Mouse (Mus musculus) ES-Bruce4 (cell line): ENCODE results near the gene Zfp593. TPM values are rescaled to one million over a fixed set of nuclear protein-coding genes. Genes with fewer than 3 reads are reported as not detected.

Experiments used
- H3K27ac ChIP-seq: 2 replicates; pipeline ENCODE4 v1.5.1; 2012; ENCODE audit warnings: low read length, inconsistent platforms; ENCODE audit not compliant: insufficient read depth
- H3K27me3 ChIP-seq: 2 replicates; pipeline ENCODE4 v1.6.1; 2012; ENCODE audit warnings: mild to moderate bottlenecking, low read length, inconsistent platforms; ENCODE audit not compliant: control insufficient read depth, poor library complexity, insufficient read depth, severe bottlenecking
- H3K36me3 ChIP-seq: 2 replicates; pipeline ENCODE4 v1.6.1; 2012; ENCODE audit warnings: inconsistent platforms, mild to moderate bottlenecking, low read length, moderate library complexity; ENCODE audit not compliant: control insufficient read depth, poor library complexity, insufficient read depth, severe bottlenecking
- H3K4me1 ChIP-seq: one replicate; pipeline ENCODE4 v1.8.1; 2011; ENCODE audit warnings: low read length; ENCODE audit not compliant: control insufficient read depth, insufficient read depth
- H3K4me3 ChIP-seq: 2 replicates; pipeline ENCODE4 v1.5.1; 2011; ENCODE audit warnings: low read depth, mild to moderate bottlenecking, low read length
- H3K9ac ChIP-seq: 2 replicates; pipeline ENCODE4 v1.6.1; 2012; ENCODE audit warnings: low read depth, mild to moderate bottlenecking, inconsistent platforms; ENCODE audit not compliant: poor library complexity, severe bottlenecking
- H3K9me3 ChIP-seq: replicated peaks from 2 replicates; pipeline ENCODE4 v1.6.1; 2012; ENCODE audit warnings: mild to moderate bottlenecking, low read length, inconsistent platforms; ENCODE audit not compliant: control insufficient read depth, poor library complexity, insufficient read depth, severe bottlenecking
- CTCF ChIP-seq: IDR thresholded peaks from one replicate; pipeline ENCODE4 v1.8.1; 2011; ENCODE audit warnings: low read depth, low read length
- EP300 ChIP-seq: IDR thresholded peaks from 2 replicates; pipeline ENCODE4 v1.6.1; 2011; ENCODE audit warnings: low read depth, low read length; ENCODE audit not compliant: insufficient read depth
- POLR2A ChIP-seq: IDR thresholded peaks from one replicate; pipeline ENCODE4 v1.8.1; 2011; ENCODE audit warnings: low read length; ENCODE audit not compliant: insufficient read depth
- polyA plus RNA-seq: library from polyadenylated mRNA; stranded (reverse); fragments of >200 nt; gene quantifications from 2 replicates; pipeline ENCODE4 v1.2.4, GENCODE M21; 2011; ENCODE audit warnings: low read depth; ENCODE audit not compliant: missing spikeins, insufficient read depth, insufficient read length

Zfp593 gene
- polyA plus RNA-seq, 1 experiment: 17.2 TPM

DNA sequence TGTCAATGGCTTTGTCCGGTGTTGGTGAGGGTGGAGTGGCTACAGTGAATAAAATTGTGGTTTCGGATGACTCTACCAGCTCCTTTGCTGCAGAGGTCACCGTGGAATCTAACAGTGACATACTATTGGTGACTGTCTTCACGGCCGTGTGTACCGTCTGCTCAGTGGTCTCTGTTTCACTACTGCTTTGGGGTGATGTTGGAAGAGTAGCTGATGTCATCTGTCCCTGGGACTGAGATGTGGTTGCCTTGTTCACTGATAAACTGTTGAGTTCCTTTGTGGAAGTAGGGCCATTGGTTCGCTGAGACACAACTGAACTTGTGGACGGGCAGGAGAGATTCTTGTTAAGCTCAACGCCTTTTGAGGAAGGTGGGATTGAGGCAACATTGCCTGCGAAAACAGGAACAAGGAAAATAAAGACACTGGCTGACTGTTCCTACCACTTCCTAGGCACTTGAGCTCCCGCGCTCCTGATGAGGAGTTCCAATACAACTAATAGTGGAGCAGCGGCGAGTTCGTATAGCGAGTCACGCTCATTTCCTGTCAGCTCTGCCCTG, 42.0 kb downstream of the Zfp593 start:
- no peaks in the 10 kb centered on the region for H3K9me3 ChIP-seq

DNA sequence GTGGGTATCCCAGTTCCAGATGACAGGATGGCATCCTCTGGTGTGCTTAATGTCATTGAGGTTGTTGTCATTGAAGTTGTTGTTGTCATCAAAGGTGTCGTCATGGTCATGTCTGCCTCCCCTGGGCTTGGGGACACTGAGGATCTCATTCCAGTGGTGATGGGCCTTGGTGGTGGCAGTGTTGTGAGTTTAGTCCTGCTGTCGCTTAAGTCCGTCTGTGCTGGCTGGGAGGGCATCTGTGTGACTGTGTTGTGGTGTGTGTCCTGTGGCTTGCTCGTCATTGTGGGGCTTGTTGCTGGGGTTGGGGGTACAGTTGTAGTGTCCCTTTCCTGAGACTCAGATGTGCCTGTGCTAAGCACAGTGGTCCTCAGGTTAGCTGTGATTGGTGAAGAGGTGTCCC, 42.5 kb downstream of the Zfp593 start, which contains the start of gene Gm7534:
TSS of gene Gm7534 (minus strand) at position 101 of the 400 bp plus-strand sequence.
- Histone ChIP-seq H3K27me3 (no peaks in the 10 kb centered on the region), H3K4me1 (no peaks in the 10 kb centered on the region), H3K9me3 (no peaks in the 10 kb centered on the region), H3K27ac (no peak within 1 kb of the TSS), H3K36me3 (no peaks in the 10 kb centered on the region), H3K9ac (no peak within 1 kb of the TSS), H3K4me3 (no peak within 1 kb of the TSS)
- TF ChIP-seq POLR2A (no peak), CTCF (no peak), EP300 (no peak)

More for the DNA sequence above, 42.0 kb downstream of the Zfp593 start:
- no peak for TF ChIP-seq CTCF
- TF ChIP-seq EP300: no peak
- TF ChIP-seq POLR2A: no peak
- Histone ChIP-seq H3K9ac (no peak overlapping the region), H3K4me1 (no peaks in the 10 kb centered on the region), H3K27me3 (no peaks in the 10 kb centered on the region), H3K4me3 (no peak overlapping the region), H3K27ac (no peak overlapping the region), H3K36me3 (no peaks in the 10 kb centered on the region)

DNA sequence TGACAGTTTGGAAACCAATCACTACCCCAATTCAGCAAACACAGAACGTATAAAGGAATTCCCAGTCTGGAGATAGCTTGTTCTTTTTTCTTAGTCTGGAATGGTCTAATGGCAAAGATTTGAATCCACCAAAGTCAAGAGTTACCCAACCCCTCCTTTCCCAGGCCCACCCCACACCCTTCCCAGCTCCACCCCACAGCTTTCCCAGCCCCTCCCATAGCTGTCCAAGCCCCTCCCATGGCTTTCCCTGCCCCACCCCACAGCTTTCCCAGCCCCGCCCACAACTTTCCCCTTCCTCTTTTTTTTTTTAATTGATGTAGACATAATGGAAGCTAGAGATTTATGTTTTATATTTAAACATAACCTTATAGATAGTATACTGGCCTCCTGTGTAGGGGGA, 46.0 kb downstream of the Zfp593 start:
- Histone ChIP-seq H3K27ac (no peak overlapping the region), H3K36me3 (no peaks in the 10 kb centered on the region), H3K9ac (no peak overlapping the region), H3K4me3 (no peak overlapping the region), H3K27me3 (no peaks in the 10 kb centered on the region), H3K9me3 (no peaks in the 10 kb centered on the region), H3K4me1 (no peaks in the 10 kb centered on the region)
- TF ChIP-seq POLR2A: no peak
- no peak for TF ChIP-seq EP300
- no peak for TF ChIP-seq CTCF

Other genes with a start within 250 kb of the Zfp593 start
- 18.5 and 23.5 TPM in 2 replicates for gene Dhdds, start 244.7 kb downstream of the Zfp593 start, polyA plus RNA-seq
- gene Lin28a, start 226.8 kb downstream of the Zfp593 start, polyA plus RNA-seq: 201 and 217 TPM in 2 replicates
- gene Zfp683, start 191.8 kb downstream of the Zfp593 start, polyA plus RNA-seq: not detected in 2 replicates
- gene Crybg2, start 184.8 kb downstream of the Zfp593 start, polyA plus RNA-seq: 19.2 and 26.1 TPM in 2 replicates
- gene Cd52, start 150.5 kb downstream of the Zfp593 start, polyA plus RNA-seq: not detected in 2 replicates
- 10.4 and 11.6 TPM in 2 replicates for gene Ubxn11, start 143.0 kb downstream of the Zfp593 start, polyA plus RNA-seq
- 105 and 106 TPM in 2 replicates for gene Sh3bgrl3, start 116.8 kb downstream of the Zfp593 start, polyA plus RNA-seq
- 66.3 and 69.0 TPM in 2 replicates for gene Cep85, start 58.5 kb downstream of the Zfp593 start, polyA plus RNA-seq
- gene Gm7534, start 42.6 kb downstream of the Zfp593 start, polyA plus RNA-seq: not detected in 2 replicates
- gene Catsper4, start 18.2 kb downstream of the Zfp593 start, polyA plus RNA-seq: not detected in 2 replicates
- 10.4 and 10.8 TPM in 2 replicates for gene Cnksr1, start 7.2 kb downstream of the Zfp593 start, polyA plus RNA-seq
- not detected in 2 replicates for gene E130218I03Rik, start 1.9 kb downstream of the Zfp593 start, polyA plus RNA-seq
- not detected in 2 replicates for gene Gm30191, start 1.3 kb upstream of the Zfp593 start, polyA plus RNA-seq
- gene Grrp1, start 8.5 kb upstream of the Zfp593 start, polyA plus RNA-seq: 0.55 TPM in 1 of 2 replicates, not detected in the other
- 12.0 and 14.1 TPM in 2 replicates for gene Pdik1l, start 42.3 kb upstream of the Zfp593 start, polyA plus RNA-seq
- 5.4 and 7.4 TPM in 2 replicates for gene Trim63, start 69.5 kb upstream of the Zfp593 start, polyA plus RNA-seq
- 3.9 and 4.9 TPM in 2 replicates for gene Slc30a2, start 97.6 kb upstream of the Zfp593 start, polyA plus RNA-seq
- 3.3 and 3.9 TPM in 2 replicates for gene Extl1, start 138.3 kb upstream of the Zfp593 start, polyA plus RNA-seq
- 16.4 and 16.5 TPM in 2 replicates for gene Pafah2, start 150.7 kb upstream of the Zfp593 start, polyA plus RNA-seq
- 266 and 270 TPM in 2 replicates for gene Stmn1, start 222.7 kb upstream of the Zfp593 start, polyA plus RNA-seq